Mouse (Mus musculus): ENCODE measurements around the gene Cyb5b. TPM values are rescaled to one million over a fixed set of nuclear protein-coding genes. Genes with fewer than 3 reads are reported as not detected.
"Not testable (repeated sequence)": the region's sequence is repeated elsewhere in the genome, so short reads cannot be mapped to it uniquely, and the experiment has no call there.

The Cyb5b gene
- polyA plus RNA-seq, 1 experiment from 2014 or later: 51.2 TPM

- H3K9ac ChIP-seq: no peak overlapping the region
- H3K4me3 ChIP-seq: no peak overlapping the region
- no peaks in the 10 kb centered on the region for H3K36me3 ChIP-seq
- no peak overlapping the region for H3K27ac ChIP-seq
- peaks cover 29% of the 10 kb centered on the region for H3K4me1 ChIP-seq (replicated peaks)
- no peak for ATAC-seq (replicated peaks; ENCODE audit: insufficient number of reproducible peaks, insufficient read depth, low FRiP score, low read depth)
- WGBS: 29% methylated on average over 7 of the region's 7 CpGs
- H3K27me3 ChIP-seq: no peaks in the 10 kb centered on the region
- H3K9me3 ChIP-seq (replicated peaks): no peaks in the 10 kb centered on the region
- H3K4me2 ChIP-seq: no peak overlapping the region
Measured at GRCm38 (mm10) chr8:107209185-107209584, 58.7 kb downstream of the Cyb5b start.

DNA sequence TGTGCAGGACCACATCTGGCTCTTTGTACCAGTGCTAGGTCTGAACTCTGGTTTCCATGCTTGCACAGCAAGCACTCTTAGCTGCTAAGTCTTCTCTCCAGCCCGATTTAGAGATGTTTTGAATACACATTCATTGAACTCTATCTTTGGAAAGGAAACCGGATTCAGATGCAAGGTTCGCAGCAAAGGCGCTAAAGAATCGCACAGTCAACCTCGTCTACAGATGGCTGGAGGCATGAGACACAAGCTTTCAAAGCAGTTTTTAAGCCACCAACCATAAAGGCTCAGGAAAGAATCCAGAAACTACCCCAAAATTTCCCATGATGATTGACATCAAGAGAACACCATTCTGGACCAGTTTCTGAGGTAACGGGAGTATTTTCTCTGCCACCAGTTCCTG lies 61.6 kb downstream of the Cyb5b start:
- Histone ChIP-seq H3K36me3 (no peaks in the 10 kb centered on the region), H3K9me3 (replicated peaks) (no peaks in the 10 kb centered on the region), H3K4me2 (no peak overlapping the region), H3K9ac (no peak overlapping the region), H3K4me1 (replicated peaks) (peaks cover 13% of the 10 kb centered on the region), H3K4me3 (no peak overlapping the region), H3K27ac (no peak overlapping the region), H3K27me3 (no peaks in the 10 kb centered on the region)
- ATAC-seq (replicated peaks; ENCODE audit: insufficient number of reproducible peaks, insufficient read depth, low FRiP score, low read depth): no peak
- WGBS: 89% methylated on average over 7 of the region's 7 CpGs

DNA sequence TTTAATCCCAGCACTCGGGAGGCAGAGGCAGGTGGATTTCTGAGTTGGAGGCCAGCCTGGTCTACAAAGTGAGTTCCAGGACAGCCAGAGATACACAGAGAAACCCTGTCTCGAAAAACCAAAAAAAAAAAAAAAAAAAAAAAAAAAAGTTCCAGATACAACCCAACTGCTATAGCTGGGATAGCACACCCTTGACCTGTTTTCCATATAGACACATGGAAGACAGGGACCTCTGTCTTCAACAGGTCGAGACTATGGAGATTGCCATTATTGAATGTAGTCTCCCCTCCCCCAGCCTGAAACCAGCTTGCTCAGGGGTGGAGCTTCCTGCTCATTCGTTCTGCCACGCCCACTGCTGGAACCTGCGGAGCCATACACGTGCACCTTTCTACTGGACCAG lies 66.8 kb downstream of the Cyb5b start:
- not testable (repeated sequence) for H3K9me3 ChIP-seq (replicated peaks)

GRCm38 (mm10) chr8:107218091-107218490 lies 67.7 kb downstream of the Cyb5b start:
- Histone ChIP-seq H3K4me3 (no peak overlapping the region), H3K27me3 (no peaks in the 10 kb centered on the region), H3K27ac (no peak overlapping the region), H3K36me3 (no peaks in the 10 kb centered on the region), H3K9me3 (replicated peaks) (no peaks in the 10 kb centered on the region), H3K4me1 (replicated peaks) (peaks cover 15% of the 10 kb centered on the region), H3K4me2 (no peak overlapping the region), H3K9ac (no peak overlapping the region)
- no peak for ATAC-seq (replicated peaks; ENCODE audit: insufficient number of reproducible peaks, insufficient read depth, low FRiP score, low read depth)
- 83% methylated on average over 8 of the region's 8 CpGs for WGBS

More for the DNA sequence above, 66.8 kb downstream of the Cyb5b start:
- not testable (repeated sequence) for H3K36me3 ChIP-seq; ATAC-seq (replicated peaks; ENCODE audit: insufficient number of reproducible peaks, insufficient read depth, low FRiP score, low read depth); H3K27me3 ChIP-seq; H3K4me1 ChIP-seq (replicated peaks); H3K9ac ChIP-seq; H3K4me2 ChIP-seq; H3K27ac ChIP-seq; H3K4me3 ChIP-seq
- WGBS: 70% methylated on average over 7 of the region's 7 CpGs

DNA sequence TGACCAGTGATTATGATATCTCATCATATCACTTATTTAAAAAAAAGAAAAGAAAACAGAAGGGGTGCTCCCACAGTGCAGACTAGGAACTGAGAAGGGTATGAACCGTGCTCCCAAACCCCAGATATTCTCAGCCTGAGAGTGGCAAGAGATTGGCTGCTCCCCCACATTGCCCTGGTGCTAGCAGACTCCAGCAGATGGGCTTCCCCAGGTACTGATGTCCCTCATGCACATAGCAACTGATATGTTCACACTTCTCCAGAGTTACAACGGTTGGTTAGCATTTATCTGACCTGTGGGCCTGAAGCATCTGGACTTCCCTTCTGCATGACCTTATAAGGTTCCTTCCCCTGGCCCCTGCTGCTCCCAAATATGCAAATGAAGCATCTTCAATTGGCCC lies 68.6 kb downstream of the Cyb5b start:
- peaks cover 19% of the 10 kb centered on the region for H3K4me1 ChIP-seq (replicated peaks)
- no peak overlapping the region for H3K4me2 ChIP-seq
- WGBS: 65% methylated on average over 2 of the region's 2 CpGs
- no peak for ATAC-seq (replicated peaks; ENCODE audit: insufficient number of reproducible peaks, insufficient read depth, low FRiP score, low read depth)
- H3K9me3 ChIP-seq (replicated peaks): no peaks in the 10 kb centered on the region
- no peak overlapping the region for H3K4me3 ChIP-seq
- no peaks in the 10 kb centered on the region for H3K27me3 ChIP-seq
- H3K36me3 ChIP-seq: no peaks in the 10 kb centered on the region
- H3K27ac ChIP-seq: no peak overlapping the region
- no peak overlapping the region for H3K9ac ChIP-seq

- H3K9ac ChIP-seq: no peak overlapping the region
- peak overlapping the region; percentile 71 for H3K27ac ChIP-seq
- peaks cover 25% of the 10 kb centered on the region for H3K4me1 ChIP-seq (replicated peaks)
- WGBS: 22% methylated on average over 8 of the region's 8 CpGs
- ATAC-seq (replicated peaks; ENCODE audit: insufficient number of reproducible peaks, insufficient read depth, low FRiP score, low read depth): peak; percentile 69
- no peaks in the 10 kb centered on the region for H3K9me3 ChIP-seq (replicated peaks)
- no peak overlapping the region for H3K4me3 ChIP-seq
- no peaks in the 10 kb centered on the region for H3K27me3 ChIP-seq
- H3K36me3 ChIP-seq: no peaks in the 10 kb centered on the region
- H3K4me2 ChIP-seq: no peak overlapping the region
Measured at GRCm38 (mm10) chr8:107221924-107222851, 71.7 kb downstream of the Cyb5b start.

DNA sequence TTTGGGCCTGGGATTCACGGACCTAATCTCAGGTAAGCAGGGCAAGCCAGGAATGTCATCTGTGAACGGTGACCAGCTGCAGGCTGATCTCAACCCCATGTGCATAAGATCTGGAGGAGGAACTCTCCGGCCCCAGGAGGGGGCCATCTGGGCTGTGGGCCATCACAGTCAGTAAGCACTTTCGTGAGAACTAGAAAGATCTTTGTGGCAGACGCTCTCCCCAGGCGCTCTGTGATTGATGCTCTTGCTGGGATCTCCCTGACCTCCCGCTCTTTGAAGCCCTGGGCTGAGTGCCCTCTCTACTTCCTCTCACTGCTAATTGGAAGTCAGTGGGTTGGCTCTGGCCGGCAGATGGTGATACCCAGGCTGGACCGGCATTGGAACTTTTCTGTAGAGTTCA lies 75.7 kb downstream of the Cyb5b start:
- no peak overlapping the region for H3K27ac ChIP-seq
- H3K4me3 ChIP-seq: no peak overlapping the region
- H3K9me3 ChIP-seq (replicated peaks): no peaks in the 10 kb centered on the region
- H3K9ac ChIP-seq: no peak overlapping the region
- 32% methylated on average over 9 of the region's 9 CpGs for WGBS
- no peaks in the 10 kb centered on the region for H3K27me3 ChIP-seq
- no peak overlapping the region for H3K4me2 ChIP-seq
- peaks cover 25% of the 10 kb centered on the region for H3K4me1 ChIP-seq (replicated peaks)
- ATAC-seq (replicated peaks; ENCODE audit: insufficient number of reproducible peaks, insufficient read depth, low FRiP score, low read depth): no peak
- no peaks in the 10 kb centered on the region for H3K36me3 ChIP-seq

DNA sequence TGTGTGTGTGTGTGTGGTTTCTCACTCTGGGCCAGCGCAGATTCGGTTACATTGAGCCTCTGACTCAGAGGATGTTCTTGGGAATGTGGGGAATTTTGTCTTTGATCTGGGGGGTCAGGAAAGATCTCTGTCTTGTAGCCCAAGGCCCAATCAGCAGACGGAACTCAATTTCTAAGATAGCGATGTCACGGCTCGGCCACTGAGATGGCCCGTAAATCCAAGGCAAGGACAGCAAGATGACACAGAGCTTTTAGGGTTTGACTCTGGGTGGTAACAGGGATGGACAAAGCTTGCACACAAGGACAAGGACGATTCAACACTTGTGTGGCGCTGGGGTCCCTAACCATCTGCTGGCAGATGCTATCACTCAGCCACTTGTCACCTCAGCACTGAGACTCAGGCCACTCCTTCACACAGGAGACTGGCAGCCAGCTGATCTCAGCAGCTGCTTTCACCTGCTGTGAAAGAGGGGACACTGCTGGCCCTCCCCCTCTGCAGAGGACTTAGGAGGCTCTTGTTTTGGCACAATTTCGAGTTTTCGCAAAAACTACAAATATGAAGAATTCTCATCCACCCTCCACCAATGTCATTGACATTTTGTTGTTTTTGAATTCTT lies 76.7 kb downstream of the Cyb5b start:
- H3K27ac ChIP-seq: no peak overlapping the region
- no peak overlapping the region for H3K4me2 ChIP-seq
- H3K4me3 ChIP-seq: no peak overlapping the region
- H3K9me3 ChIP-seq (replicated peaks): no peaks in the 10 kb centered on the region
- ATAC-seq (replicated peaks; ENCODE audit: insufficient number of reproducible peaks, insufficient read depth, low FRiP score, low read depth): no peak
- peaks cover 18% of the 10 kb centered on the region for H3K4me1 ChIP-seq (replicated peaks)
- H3K36me3 ChIP-seq: no peaks in the 10 kb centered on the region
- no peak overlapping the region for H3K9ac ChIP-seq
- WGBS: 40% methylated on average over 11 of the region's 11 CpGs
- H3K27me3 ChIP-seq: no peaks in the 10 kb centered on the region

GRCm38 (mm10) chr8:107233251-107233650 lies 82.8 kb downstream of the Cyb5b start:
- no peaks in the 10 kb centered on the region for H3K36me3 ChIP-seq
- no peak for ATAC-seq (replicated peaks; ENCODE audit: insufficient number of reproducible peaks, insufficient read depth, low FRiP score, low read depth)
- WGBS: 75% methylated on average over 3 of the region's 3 CpGs

GRCm38 (mm10) chr8:107233718-107234117 lies 83.3 kb downstream of the Cyb5b start:
- WGBS: 71% methylated on average over 2 of the region's 2 CpGs
- ATAC-seq (replicated peaks; ENCODE audit: insufficient number of reproducible peaks, insufficient read depth, low FRiP score, low read depth): no peak
- no peaks in the 10 kb centered on the region for H3K4me1 ChIP-seq (replicated peaks)

More at GRCm38 (mm10) chr8:107233251-107233650, 82.8 kb downstream of the Cyb5b start:
- Histone ChIP-seq H3K27me3 (no peaks in the 10 kb centered on the region), H3K4me1 (replicated peaks) (no peaks in the 10 kb centered on the region), H3K9ac (no peak overlapping the region), H3K9me3 (replicated peaks) (no peaks in the 10 kb centered on the region), H3K27ac (no peak overlapping the region), H3K4me2 (no peak overlapping the region), H3K4me3 (no peak overlapping the region)

More at GRCm38 (mm10) chr8:107233718-107234117, 83.3 kb downstream of the Cyb5b start:
- no peak overlapping the region for H3K4me2 ChIP-seq
- H3K27me3 ChIP-seq: no peaks in the 10 kb centered on the region
- no peak overlapping the region for H3K4me3 ChIP-seq
- H3K9ac ChIP-seq: no peak overlapping the region
- H3K36me3 ChIP-seq: no peaks in the 10 kb centered on the region
- no peaks in the 10 kb centered on the region for H3K9me3 ChIP-seq (replicated peaks)
- no peak overlapping the region for H3K27ac ChIP-seq

Measured in heart, embryonic 15.5 days (tissue).